Mouse (Mus musculus) small intestine, adult 2 months (tissue): ENCODE data around the gene Zfp568.

Source experiments
- CTCF ChIP-seq: fragments of 200-500 bp; IDR thresholded peaks from 2 replicates; pipeline ENCODE4 v1.5.1; 2012; ENCODE audit warnings: low read depth, mild to moderate bottlenecking, control low read depth, inconsistent platforms, low read length, moderate library complexity, mixed read lengths; ENCODE audit not compliant: insufficient replicate concordance, insufficient read length; ENCODE audit errors: extremely low read depth
- POLR2A ChIP-seq: fragments of 200-500 bp; IDR thresholded peaks from 2 replicates; pipeline ENCODE4 v1.6.1; 2012; ENCODE audit warnings: low read depth, mild to moderate bottlenecking, control low read depth, inconsistent platforms, low read length, moderate library complexity

GRCm38 (mm10) chr7:29953086-29953485, 30.7 kb upstream of the Zfp568 start:
- TF ChIP-seq CTCF (no peak), POLR2A (no peak)
